In the genomic region with DNA sequence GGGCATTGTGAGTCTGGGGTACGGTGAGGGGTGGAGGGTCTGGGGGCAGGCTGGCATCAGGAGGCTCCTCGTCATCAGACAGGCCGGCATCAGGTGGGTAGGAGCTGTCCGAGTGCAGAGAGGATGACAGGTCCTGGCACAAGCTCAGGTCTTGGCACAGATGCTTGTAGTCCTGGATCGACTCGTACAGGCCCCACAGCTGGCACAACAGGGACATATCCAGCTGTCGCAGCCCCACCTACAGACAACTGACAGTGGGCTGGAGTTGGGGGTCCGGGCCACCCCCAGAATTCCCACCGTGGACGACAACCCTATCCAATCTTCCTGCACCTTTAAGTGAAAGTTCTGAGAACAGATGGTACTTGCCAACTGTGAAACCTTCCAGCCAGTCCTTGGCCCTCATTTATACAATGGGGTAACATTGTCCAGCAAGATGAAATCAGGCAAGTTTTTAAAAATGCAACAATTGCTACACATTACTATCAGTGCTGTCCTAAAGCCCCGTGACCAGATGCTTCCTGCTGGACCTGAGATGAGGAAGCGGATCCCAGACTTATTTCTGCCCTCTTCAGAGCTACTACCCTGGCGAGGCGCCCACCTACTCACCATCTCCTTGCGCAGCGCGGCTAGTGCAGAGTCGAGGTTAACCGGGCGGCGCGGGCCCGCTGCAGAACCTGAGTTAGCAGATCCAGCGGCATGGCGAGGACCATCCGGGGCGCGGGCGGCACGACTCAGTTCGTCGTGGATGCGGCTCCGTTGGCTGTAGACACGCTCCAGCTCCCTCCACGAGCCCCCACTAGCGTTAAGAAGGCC, we compare ENCODE assay signal across 8 mouse cellular contexts. TPM values are rescaled to one million over a fixed set of nuclear protein-coding genes. Genes with fewer than 3 reads are reported as not detected.
DNase-seq lines count a peak whose midpoint lies in the region; ATAC-seq and TF ChIP-seq lines count a peak whose summit lies in the region.

No protein-coding gene starts in this region.

- 5% methylated on average over 37 of the region's 37 CpGs for WGBS in forebrain, embryonic 15.5 days
- 7% methylated on average over 37 of the region's 37 CpGs for WGBS in hindbrain, embryonic 13.5 days
- 13% methylated on average over 37 of the region's 37 CpGs for WGBS in limb, embryonic 10.5 days
- 8% methylated on average over 37 of the region's 37 CpGs for WGBS in midbrain, embryonic 13.5 days

- no peak for TF ChIP-seq POLR2A in bone marrow macrophage, adult 2 months (IDR thresholded peaks at IDR 0.05; ENCODE audit: borderline replicate concordance, low read depth, low read length)

- H3K9ac ChIP-seq in forebrain, embryonic 15.5 days (replicated peaks): peak overlapping the region; percentile 99
- peak overlapping the region; percentile 100 for H3K9ac ChIP-seq in hindbrain, embryonic 13.5 days
- peak overlapping the region; percentile 99 for H3K9ac ChIP-seq in midbrain, embryonic 13.5 days (replicated peaks)

- H3K36me3 ChIP-seq in forebrain, embryonic 15.5 days: peaks cover 13% of the 10 kb centered on the region
- peaks cover 22% of the 10 kb centered on the region for H3K36me3 ChIP-seq in hindbrain, embryonic 13.5 days
- peaks cover 42% of the 10 kb centered on the region for H3K36me3 ChIP-seq in limb, embryonic 10.5 days
- H3K36me3 ChIP-seq in midbrain, embryonic 13.5 days: peaks cover 26% of the 10 kb centered on the region

- peak overlapping the region; percentile 87 for H3K27ac ChIP-seq in bone marrow macrophage, adult 2 months (ENCODE audit: insufficient read depth, low read depth, low read length)
- H3K27ac ChIP-seq in forebrain, embryonic 15.5 days (replicated peaks): peak overlapping the region; percentile 96
- peak overlapping the region; percentile 98 for H3K27ac ChIP-seq in hindbrain, embryonic 13.5 days
- H3K27ac ChIP-seq in limb, embryonic 10.5 days: peak overlapping the region; percentile 98
- H3K27ac ChIP-seq in midbrain, embryonic 13.5 days: peak overlapping the region; percentile 98

- no peaks in the 10 kb centered on the region for H3K27me3 ChIP-seq in forebrain, embryonic 15.5 days
- no peaks in the 10 kb centered on the region; the same call in 1 of the 2 replicates for H3K27me3 ChIP-seq in hindbrain, embryonic 13.5 days
- H3K27me3 ChIP-seq in limb, embryonic 10.5 days (ENCODE audit: low read depth, poor library complexity, severe bottlenecking): no peaks in the 10 kb centered on the region
- H3K27me3 ChIP-seq in midbrain, embryonic 13.5 days: no peaks in the 10 kb centered on the region

- peak; percentile 44 for ATAC-seq in forebrain, embryonic 15.5 days (replicated peaks)
- peak; percentile 23 for ATAC-seq in hindbrain, embryonic 13.5 days (ENCODE audit: low FRiP score)
- ATAC-seq in midbrain, embryonic 13.5 days: peak; percentile 29

- H3K4me1 ChIP-seq in bone marrow macrophage, adult 2 months (ENCODE audit: control insufficient read depth, insufficient read depth, low read length): peaks cover 17% of the 10 kb centered on the region; the same call in 1 of the 2 replicates
- peaks cover 68% of the 10 kb centered on the region for H3K4me1 ChIP-seq in forebrain, embryonic 15.5 days
- peaks cover 67% of the 10 kb centered on the region for H3K4me1 ChIP-seq in hindbrain, embryonic 13.5 days (replicated peaks)
- H3K4me1 ChIP-seq in limb, embryonic 10.5 days: peaks cover 78% of the 10 kb centered on the region
- peaks cover 66% of the 10 kb centered on the region for H3K4me1 ChIP-seq in midbrain, embryonic 13.5 days (replicated peaks)

- peak; percentile 34 for DNase-seq in kidney, adult 11 months
- no peak for DNase-seq in kidney, adult 18-20 months
- peak; percentile 52 for DNase-seq in limb, embryonic 10.5 days (ENCODE audit: low spot score)
- peak; percentile 60 for DNase-seq in testis, postnatal 14 days (ENCODE audit: low spot score)

- no peak for TF ChIP-seq CTCF in bone marrow macrophage, adult 2 months (IDR thresholded peaks at IDR 0.05; ENCODE audit: low read depth, low read length)

- H3K4me2 ChIP-seq in forebrain, embryonic 15.5 days (replicated peaks): peak overlapping the region; percentile 99
- H3K4me2 ChIP-seq in hindbrain, embryonic 13.5 days: peak overlapping the region; percentile 99
- H3K4me2 ChIP-seq in midbrain, embryonic 13.5 days (replicated peaks): peak overlapping the region; percentile 97

- H3K9me3 ChIP-seq in forebrain, embryonic 15.5 days: no peaks in the 10 kb centered on the region
- H3K9me3 ChIP-seq in hindbrain, embryonic 13.5 days: no peaks in the 10 kb centered on the region
- H3K9me3 ChIP-seq in limb, embryonic 10.5 days (replicated peaks): no peaks in the 10 kb centered on the region
- H3K9me3 ChIP-seq in midbrain, embryonic 13.5 days: no peaks in the 10 kb centered on the region

- H3K4me3 ChIP-seq in bone marrow macrophage, adult 2 months (ENCODE audit: insufficient read depth, low read length): peak overlapping the region; percentile 96
- peak overlapping the region; percentile 96 for H3K4me3 ChIP-seq in forebrain, embryonic 15.5 days
- H3K4me3 ChIP-seq in hindbrain, embryonic 13.5 days: peak overlapping the region; percentile 96
- peak overlapping the region; percentile 97 for H3K4me3 ChIP-seq in limb, embryonic 10.5 days
- H3K4me3 ChIP-seq in midbrain, embryonic 13.5 days (replicated peaks): peak overlapping the region; percentile 95

RNA-seq across cellular contexts. Expression of a gene that starts 0.6 kb away (rescaled TPM):
- polyA plus RNA-seq in bone marrow macrophage, adult 2 months (2012; ENCODE audit: insufficient read depth, insufficient read length, missing spikeins): 167 and 176 TPM in 2 replicates
- 190 and 200 TPM in 2 replicates for polyA plus RNA-seq in forebrain, embryonic 15.5 days (2015; fragmentation: Nextera tagmentation; extraction: Ambion mirVana)
- polyA plus RNA-seq in hindbrain, embryonic 13.5 days (2015; fragmentation: Nextera tagmentation; extraction: Ambion mirVana): 184 and 187 TPM in 2 replicates
- polyA plus RNA-seq in limb, embryonic 10.5 days (2016; fragmentation: Nextera tagmentation; extraction: Ambion mirVana): 158 TPM in 2 replicates
- 179 and 197 TPM in 2 replicates for polyA plus RNA-seq in midbrain, embryonic 13.5 days (2015; fragmentation: Nextera tagmentation; extraction: Ambion mirVana)

RNA-seq across cellular contexts. Expression of a gene that starts 2.7 kb away (rescaled TPM):
- polyA plus RNA-seq in bone marrow macrophage, adult 2 months (2012; ENCODE audit: insufficient read depth, insufficient read length, missing spikeins): 123 and 125 TPM in 2 replicates
- 11.1 and 13.3 TPM in 2 replicates for polyA plus RNA-seq in forebrain, embryonic 15.5 days (2015; fragmentation: Nextera tagmentation; extraction: Ambion mirVana)
- 6.7 and 10.1 TPM in 2 replicates for polyA plus RNA-seq in hindbrain, embryonic 13.5 days (2015; fragmentation: Nextera tagmentation; extraction: Ambion mirVana)
- polyA plus RNA-seq in limb, embryonic 10.5 days (2016; fragmentation: Nextera tagmentation; extraction: Ambion mirVana): 8.4 and 9.2 TPM in 2 replicates
- polyA plus RNA-seq in midbrain, embryonic 13.5 days (2015; fragmentation: Nextera tagmentation; extraction: Ambion mirVana): 8.9 and 10.5 TPM in 2 replicates

RNA-seq across cellular contexts. Expression of a gene that starts 11.9 kb away (rescaled TPM):
- polyA plus RNA-seq in bone marrow macrophage, adult 2 months (2012; ENCODE audit: insufficient read depth, insufficient read length, missing spikeins): 11.4 and 15.7 TPM in 2 replicates
- polyA plus RNA-seq in forebrain, embryonic 15.5 days (2015; fragmentation: Nextera tagmentation; extraction: Ambion mirVana): 10.6 and 14.3 TPM in 2 replicates
- polyA plus RNA-seq in hindbrain, embryonic 13.5 days (2015; fragmentation: Nextera tagmentation; extraction: Ambion mirVana): 10.6 and 11.2 TPM in 2 replicates
- 2.2 and 3.4 TPM in 2 replicates for polyA plus RNA-seq in limb, embryonic 10.5 days (2016; fragmentation: Nextera tagmentation; extraction: Ambion mirVana)
- 7.1 and 9.5 TPM in 2 replicates for polyA plus RNA-seq in midbrain, embryonic 13.5 days (2015; fragmentation: Nextera tagmentation; extraction: Ambion mirVana)

RNA-seq across cellular contexts. Expression of a gene that starts 24.7 kb away (rescaled TPM):
- polyA plus RNA-seq in bone marrow macrophage, adult 2 months (2012; ENCODE audit: insufficient read depth, insufficient read length, missing spikeins): not detected in 2 replicates
- 0.33 TPM in 1 of 2 replicates, not detected in the other for polyA plus RNA-seq in forebrain, embryonic 15.5 days (2015; fragmentation: Nextera tagmentation; extraction: Ambion mirVana)
- polyA plus RNA-seq in hindbrain, embryonic 13.5 days (2015; fragmentation: Nextera tagmentation; extraction: Ambion mirVana): 0.44 and 0.63 TPM in 2 replicates
- polyA plus RNA-seq in limb, embryonic 10.5 days (2016; fragmentation: Nextera tagmentation; extraction: Ambion mirVana): not detected in 2 replicates
- 0.15 TPM in 1 of 2 replicates, not detected in the other for polyA plus RNA-seq in midbrain, embryonic 13.5 days (2015; fragmentation: Nextera tagmentation; extraction: Ambion mirVana)

RNA-seq across cellular contexts. Expression of a gene that starts 40.1 kb away (rescaled TPM):
- polyA plus RNA-seq in bone marrow macrophage, adult 2 months (2012; ENCODE audit: insufficient read depth, insufficient read length, missing spikeins): 43.3 and 54.9 TPM in 2 replicates
- 27.6 and 29.1 TPM in 2 replicates for polyA plus RNA-seq in forebrain, embryonic 15.5 days (2015; fragmentation: Nextera tagmentation; extraction: Ambion mirVana)
- polyA plus RNA-seq in hindbrain, embryonic 13.5 days (2015; fragmentation: Nextera tagmentation; extraction: Ambion mirVana): 21.3 and 24.4 TPM in 2 replicates
- polyA plus RNA-seq in limb, embryonic 10.5 days (2016; fragmentation: Nextera tagmentation; extraction: Ambion mirVana): 31.6 and 34.3 TPM in 2 replicates
- polyA plus RNA-seq in midbrain, embryonic 13.5 days (2015; fragmentation: Nextera tagmentation; extraction: Ambion mirVana): 25.6 and 29.1 TPM in 2 replicates
